Mouse (Mus musculus) lung, postnatal 4 days (tissue): ENCODE data around the gene Marc2.

Experiments
- DNase-seq, 2 experiments: peaks; one replicate each; pipeline ENCODE4 v3.0.0; 2021

The Marc2 gene

GRCm38 (mm10) chr1:184853339-184853738, 7.1 kb upstream of the Marc2 start:
- peak; percentile 84 to 88 for DNase-seq

GRCm38 (mm10) chr1:184851741-184852618, 5.7 kb upstream of the Marc2 start:
- DNase-seq: peak; percentile 86 to 88

GRCm38 (mm10) chr1:184851166-184851565, 4.9 kb upstream of the Marc2 start:
- DNase-seq: no peak

GRCm38 (mm10) chr1:184846973-184847372, 722 bp upstream of the Marc2 start:
- DNase-seq: no peak

GRCm38 (mm10) chr1:184845111-184846071, 860 bp downstream of the Marc2 start:
- DNase-seq: peak; percentile 94 to 96

- peak; percentile 56 to 69 for DNase-seq
Measured at GRCm38 (mm10) chr1:184844326-184845066, 1.8 kb downstream of the Marc2 start.

- no peak for DNase-seq
Measured at GRCm38 (mm10) chr1:184837649-184838048, 8.6 kb downstream of the Marc2 start.

GRCm38 (mm10) chr1:184836350-184836749, 9.9 kb downstream of the Marc2 start:
- DNase-seq: no peak

GRCm38 (mm10) chr1:184833499-184833898, 12.8 kb downstream of the Marc2 start:
- no peak for DNase-seq

GRCm38 (mm10) chr1:184832211-184832610, 14.0 kb downstream of the Marc2 start:
- no peak for DNase-seq

- no peak for DNase-seq
Measured at GRCm38 (mm10) chr1:184829897-184830296, 16.4 kb downstream of the Marc2 start.

- no peak for DNase-seq
Measured at GRCm38 (mm10) chr1:184827175-184827701, 19.0 kb downstream of the Marc2 start.

- DNase-seq: peak in 1 of 2 experiments; percentile 56
Measured at GRCm38 (mm10) chr1:184825093-184825492, 21.2 kb downstream of the Marc2 start.

- DNase-seq: peak; percentile 90 to 93
Measured at GRCm38 (mm10) chr1:184824439-184824851, 21.8 kb downstream of the Marc2 start.

GRCm38 (mm10) chr1:184822678-184823077, 23.6 kb downstream of the Marc2 start:
- DNase-seq: peak in 1 of 2 experiments; percentile 34

- no peak for DNase-seq
Measured at GRCm38 (mm10) chr1:184817768-184818167, 28.5 kb downstream of the Marc2 start.

- no peak for DNase-seq
Measured at GRCm38 (mm10) chr1:184811716-184812250, 34.5 kb downstream of the Marc2 start.

- DNase-seq: no peak
Measured at GRCm38 (mm10) chr1:184810780-184811575, 35.3 kb downstream of the Marc2 start, which contains the start of gene Marc1. Gene Marc1 (minus strand): TSS chr1:184811313.

GRCm38 (mm10) chr1:184809578-184810001, 36.7 kb downstream of the Marc2 start:
- DNase-seq: no peak

GRCm38 (mm10) chr1:184808418-184809012, 37.7 kb downstream of the Marc2 start:
- no peak for DNase-seq
